Mouse (Mus musculus): Measurements from ENCODE around the gene Flvcr1. TPM values are rescaled to one million over a fixed set of nuclear protein-coding genes. Genes with fewer than 3 reads are reported as not detected.

Gene Flvcr1
- polyA plus RNA-seq, 1 experiment from 2014 or later: 9.7 TPM

Other genes with a start within 250 kb of the Flvcr1 start
- 23.5 and 26.8 TPM in 2 replicates for gene Rps6kc1, start 114.4 kb downstream of the Flvcr1 start, polyA plus RNA-seq (2016; fragmentation: Nextera tagmentation; extraction: Ambion mirVana)
- gene Angel2, start 101.0 kb downstream of the Flvcr1 start, polyA plus RNA-seq (2016; fragmentation: Nextera tagmentation; extraction: Ambion mirVana): 69.0 and 73.1 TPM in 2 replicates
- gene Vash2, start 46.9 kb downstream of the Flvcr1 start, polyA plus RNA-seq (2016; fragmentation: Nextera tagmentation; extraction: Ambion mirVana): 64.2 and 67.2 TPM in 2 replicates
- gene Spata45, start 10.5 kb upstream of the Flvcr1 start, polyA plus RNA-seq (2016; fragmentation: Nextera tagmentation; extraction: Ambion mirVana): not detected in 2 replicates
- gene Tatdn3, start 36.8 kb upstream of the Flvcr1 start, polyA plus RNA-seq (2016; fragmentation: Nextera tagmentation; extraction: Ambion mirVana): 13.9 and 15.8 TPM in 2 replicates
- gene Nsl1, start 36.9 kb upstream of the Flvcr1 start, polyA plus RNA-seq (2016; fragmentation: Nextera tagmentation; extraction: Ambion mirVana): 21.8 and 21.9 TPM in 2 replicates
- 2.1 and 3.6 TPM in 2 replicates for gene Batf3, start 71.7 kb upstream of the Flvcr1 start, polyA plus RNA-seq (2016; fragmentation: Nextera tagmentation; extraction: Ambion mirVana)
- gene Fam71a, start 138.7 kb upstream of the Flvcr1 start, polyA plus RNA-seq (2016; fragmentation: Nextera tagmentation; extraction: Ambion mirVana): not detected in 2 replicates
- 1.5 and 2.1 TPM in 2 replicates for gene Atf3, start 191.9 kb upstream of the Flvcr1 start, polyA plus RNA-seq (2016; fragmentation: Nextera tagmentation; extraction: Ambion mirVana)

All from midbrain, embryonic 12.5 days (tissue).